Mouse (Mus musculus): ENCODE data around the gene Traf3.

Gene Traf3

DNA sequence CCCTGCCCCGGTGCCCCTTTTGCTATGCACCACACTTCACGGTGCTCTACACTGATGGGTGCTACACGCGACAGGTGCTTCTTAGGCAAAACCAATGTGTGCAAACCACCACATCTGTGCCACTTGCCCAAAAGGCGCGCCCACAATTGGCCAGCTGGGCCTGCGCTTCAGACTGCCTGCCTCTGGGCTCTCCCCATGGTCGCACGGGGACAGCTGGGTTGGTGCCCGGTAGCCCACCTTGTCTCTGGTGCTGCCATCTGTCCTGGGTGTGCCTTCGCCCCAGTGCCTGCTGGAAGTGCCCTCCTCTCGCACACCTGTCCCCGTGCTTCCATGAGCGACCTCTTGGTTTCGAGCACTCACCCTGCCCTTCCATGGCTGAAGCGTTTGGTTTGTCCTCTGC is 97.5 kb downstream of the Traf3 start:
- no peak for DNase-seq (ENCODE audit: low spot score in 2 of 2)

- DNase-seq (ENCODE audit: low spot score in 2 of 2): no peak
Measured at GRCm38 (mm10) chr12:111265212-111265611, 99.0 kb downstream of the Traf3 start.

- no peak for DNase-seq (ENCODE audit: low spot score in 2 of 2)
Measured at GRCm38 (mm10) chr12:111266592-111266991, 100.4 kb downstream of the Traf3 start.

GRCm38 (mm10) chr12:111267673-111268325 is 101.6 kb downstream of the Traf3 start:
- DNase-seq (ENCODE audit: low spot score in 2 of 2): no peak

DNA sequence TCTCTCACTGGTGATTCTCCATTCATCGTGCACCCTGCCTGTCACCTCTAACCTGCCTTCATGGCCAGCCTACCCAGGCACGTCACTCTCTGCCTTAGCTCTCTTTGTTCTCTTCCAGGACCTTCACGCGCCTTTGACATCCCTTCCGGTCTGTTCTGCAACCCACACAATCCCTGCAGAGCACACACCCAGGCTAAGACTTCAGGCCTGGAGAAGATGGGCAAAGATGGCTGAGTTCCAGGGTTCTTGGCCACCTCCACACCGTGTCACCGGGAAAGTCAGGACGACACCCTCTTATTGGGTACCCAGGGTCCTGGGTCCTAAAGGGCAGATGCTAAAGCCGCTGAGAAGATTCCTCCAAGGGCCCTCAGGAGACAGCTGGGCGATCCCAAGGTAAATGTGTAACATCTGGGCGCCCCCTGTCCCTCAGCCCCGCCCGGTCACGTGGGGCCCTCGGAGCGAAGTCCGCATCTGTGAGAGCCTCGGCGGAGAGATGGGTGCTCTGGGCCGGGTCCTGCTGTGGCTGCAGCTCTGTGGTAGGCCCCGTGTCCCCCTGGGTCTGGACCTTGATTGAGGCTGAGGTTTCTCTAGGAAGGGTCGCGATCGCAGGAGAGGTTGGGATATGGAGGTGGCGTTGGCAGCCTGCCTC is 104.6 kb downstream of the Traf3 start, which contains the start of gene Amn:
Gene Amn, plus strand, starts transcription at position 467 of the 649 bp plus-strand sequence.
- DNase-seq (ENCODE audit: low spot score in 2 of 2): no peak

- no peak for DNase-seq (ENCODE audit: low spot score in 2 of 2)
Measured at GRCm38 (mm10) chr12:111271406-111271805, 105.2 kb downstream of the Traf3 start.

GRCm38 (mm10) chr12:111271966-111272365 is 105.8 kb downstream of the Traf3 start:
- DNase-seq (ENCODE audit: low spot score in 2 of 2): no peak

DNA sequence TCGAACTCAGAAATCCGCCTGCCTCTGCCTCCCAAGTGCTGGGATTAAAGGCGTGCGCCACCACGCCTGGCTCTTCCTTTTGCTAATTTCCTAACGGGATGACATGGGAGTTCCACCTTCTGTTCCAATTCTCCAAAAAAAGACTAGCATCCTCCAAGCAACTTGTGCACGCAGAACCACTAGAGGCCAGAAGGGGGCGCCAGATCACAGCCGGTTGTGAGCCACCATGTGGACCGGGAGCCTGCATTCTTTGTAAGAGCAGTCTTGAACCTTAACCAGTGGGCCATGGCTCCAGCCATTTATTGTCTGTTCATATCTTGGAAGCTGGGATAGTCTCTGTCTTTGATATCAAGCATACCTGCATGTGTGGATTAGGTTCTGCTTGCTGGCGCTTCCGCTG is 106.2 kb downstream of the Traf3 start:
- peak; percentile 55 to 75 for DNase-seq (ENCODE audit: low spot score in 2 of 2)

GRCm38 (mm10) chr12:111274006-111274405 is 107.8 kb downstream of the Traf3 start:
- DNase-seq (ENCODE audit: low spot score in 2 of 2): no peak

GRCm38 (mm10) chr12:111274447-111275149 is 108.4 kb downstream of the Traf3 start:
- DNase-seq (ENCODE audit: low spot score in 2 of 2): no peak

- no peak for DNase-seq (ENCODE audit: low spot score in 2 of 2)
Measured at GRCm38 (mm10) chr12:111275150-111275841, 109.1 kb downstream of the Traf3 start.

DNA sequence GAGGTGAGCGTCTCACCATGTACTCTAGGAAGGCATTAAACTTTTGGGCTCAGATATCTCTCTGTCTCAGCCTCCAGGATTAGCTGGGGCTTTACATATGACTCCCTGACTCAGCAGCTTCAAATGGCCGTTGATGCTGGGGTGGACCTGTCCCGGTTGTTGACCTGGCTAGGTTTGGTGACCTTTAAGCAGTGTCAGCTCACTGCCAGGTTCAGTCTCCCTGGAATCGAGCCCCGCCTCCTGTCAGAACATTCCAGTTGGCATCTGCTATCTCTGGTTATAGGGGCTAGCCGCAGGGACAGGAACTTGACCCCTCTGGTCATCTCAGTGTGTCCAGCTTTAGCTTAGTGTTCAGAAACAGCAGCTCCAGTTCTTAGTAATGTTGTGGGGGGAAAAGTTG is 110.2 kb downstream of the Traf3 start:
- no peak for DNase-seq (ENCODE audit: low spot score in 2 of 2)

DNA sequence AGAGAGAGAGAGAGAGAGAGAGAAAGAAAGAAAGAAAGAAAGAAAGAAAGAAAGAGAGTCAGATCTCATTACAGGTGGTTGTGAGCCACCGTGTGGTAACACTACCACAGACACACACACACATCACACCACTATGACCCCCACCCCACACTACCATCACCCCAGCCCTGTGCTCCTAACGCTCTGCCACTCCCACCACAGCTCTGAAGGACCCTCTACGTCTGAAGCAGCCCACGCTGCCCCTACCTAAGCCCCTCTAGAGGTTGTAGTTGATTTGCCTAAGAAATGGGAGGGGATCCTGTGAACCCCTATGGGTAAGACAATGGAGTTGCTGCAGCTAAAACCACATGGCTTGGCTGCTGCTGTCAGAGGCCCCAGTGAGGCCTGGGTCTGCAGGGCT is 117.4 kb downstream of the Traf3 start:
- DNase-seq (ENCODE audit: low spot score in 2 of 2): no peak

DNA sequence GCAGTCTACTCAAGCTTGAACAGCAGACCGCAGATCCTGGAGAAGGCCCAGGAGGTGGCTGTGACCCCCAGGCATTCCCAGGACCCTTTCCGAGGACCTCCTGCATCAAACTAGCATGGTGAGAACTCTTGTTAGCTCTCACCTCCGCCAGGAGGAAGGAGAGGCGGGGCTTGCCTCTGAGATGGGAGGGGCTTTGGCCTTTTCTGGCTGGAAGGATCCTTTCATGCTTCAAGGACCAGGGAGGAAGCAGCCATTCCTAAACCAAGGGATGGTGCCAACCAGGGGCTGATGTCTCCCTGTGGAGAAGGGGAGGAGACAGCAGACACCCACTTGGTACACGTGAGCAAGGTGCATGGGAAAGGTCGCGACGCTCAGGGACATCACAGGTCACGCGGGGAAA is 118.4 kb downstream of the Traf3 start:
- DNase-seq (ENCODE audit: low spot score in 2 of 2): no peak

- no peak for DNase-seq (ENCODE audit: low spot score in 2 of 2)
Measured at GRCm38 (mm10) chr12:111293025-111293424, 126.9 kb downstream of the Traf3 start.

- DNase-seq (ENCODE audit: low spot score in 2 of 2): no peak
Measured at GRCm38 (mm10) chr12:111301322-111302017, 135.3 kb downstream of the Traf3 start.

DNA sequence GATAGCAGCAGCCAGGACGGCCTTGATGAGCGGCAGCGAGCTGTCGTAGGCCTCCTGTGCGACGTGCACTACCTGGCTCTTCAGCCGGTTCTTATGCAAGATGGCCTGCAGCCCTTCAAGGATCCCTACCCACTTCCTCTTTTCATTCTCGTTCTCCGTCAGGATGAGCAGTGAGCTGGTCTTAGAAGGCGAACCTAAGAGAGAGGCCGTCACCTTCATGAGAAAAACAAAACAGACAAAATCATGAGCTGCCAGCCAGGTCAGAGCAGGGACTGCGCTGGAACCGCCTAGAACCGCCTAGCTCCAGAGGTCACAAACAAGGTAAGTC is 135.8 kb downstream of the Traf3 start:
- DNase-seq (ENCODE audit: low spot score in 2 of 2): no peak

DNA sequence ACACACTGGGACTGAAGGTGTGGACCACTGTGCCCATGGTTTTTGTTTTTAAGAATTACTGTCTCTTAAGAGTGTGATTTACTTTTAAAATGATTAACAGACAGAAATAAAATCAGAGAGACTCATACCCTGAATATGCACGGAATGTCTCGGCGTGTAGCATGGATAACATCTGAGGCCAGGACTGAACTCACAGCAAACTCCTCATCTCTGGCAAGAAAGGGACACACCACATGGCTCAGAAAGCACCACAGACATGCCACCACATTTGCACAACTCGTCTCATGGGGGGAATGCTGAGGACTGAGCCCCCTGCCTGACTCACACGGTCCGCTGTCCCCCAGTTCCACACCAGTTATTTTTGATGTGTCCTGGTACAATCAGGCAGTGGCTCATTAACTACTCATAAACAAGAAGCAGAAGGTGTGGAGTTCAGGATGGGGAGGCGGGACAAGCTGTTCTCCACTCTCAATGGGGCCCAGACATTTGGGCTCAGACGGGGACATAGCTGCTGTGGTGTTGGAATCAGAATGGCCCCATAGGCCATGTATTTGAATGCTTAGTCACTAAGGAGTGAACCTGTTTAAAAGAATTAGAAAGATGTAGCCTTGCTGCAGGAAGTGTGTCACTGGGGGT is 137.7 kb downstream of the Traf3 start:
- DNase-seq (ENCODE audit: low spot score in 2 of 2): no peak

- no peak for DNase-seq (ENCODE audit: low spot score in 2 of 2)
Measured at GRCm38 (mm10) chr12:111306821-111307220, 140.7 kb downstream of the Traf3 start.

DNA sequence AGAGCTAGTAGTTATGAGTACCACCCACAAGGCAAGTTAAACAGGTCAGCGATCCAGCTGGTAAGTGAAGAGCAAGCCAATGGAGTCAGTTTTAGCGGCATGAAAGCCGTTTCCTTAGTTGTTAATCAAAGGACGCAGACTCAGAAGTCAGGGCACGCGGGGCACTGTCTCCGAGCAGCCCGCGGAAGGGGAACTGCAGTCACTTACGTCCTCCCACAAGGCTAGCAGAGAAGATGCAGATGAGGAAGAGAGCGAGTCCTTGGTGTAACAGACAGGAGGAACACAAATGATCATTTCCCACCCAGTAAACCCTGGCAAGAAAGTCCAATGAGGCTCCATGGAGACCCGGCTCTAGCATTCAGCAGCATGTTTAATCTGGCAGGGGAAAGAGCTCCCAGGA is 143.1 kb downstream of the Traf3 start:
- no peak for DNase-seq (ENCODE audit: low spot score in 2 of 2)

GRCm38 (mm10) chr12:111309931-111310330 is 143.8 kb downstream of the Traf3 start:
- no peak for DNase-seq (ENCODE audit: low spot score in 2 of 2)

All from urinary bladder, postnatal 36 days (tissue).